Mouse (Mus musculus) cerebellum, adult 2 months (tissue): ENCODE data around the gene Lrrk1. TPM values are rescaled to one million over a fixed set of nuclear protein-coding genes. Genes with fewer than 3 reads are reported as not detected.

ENCODE experiments used
- DNase-seq, 2 experiments: peaks; one replicate each; pipeline ENCODE4 v3.0.0; 2021
- H3K27ac ChIP-seq: fragments of 200-500 bp; 2 replicates; pipeline ENCODE4 v1.5.1; 2012; ENCODE audit warnings: low read length, control low read depth, inconsistent platforms; ENCODE audit not compliant: insufficient read depth
- H3K27me3 ChIP-seq: fragments of 200-500 bp; 2 replicates; pipeline ENCODE4 v1.6.1; 2012; ENCODE audit warnings: inconsistent platforms, mild to moderate bottlenecking, low read length, moderate library complexity; ENCODE audit not compliant: control insufficient read depth, insufficient read depth
- H3K4me1 ChIP-seq: fragments of 200-500 bp; 2 replicates; pipeline ENCODE4 v1.6.1; 2011; ENCODE audit warnings: low read length; ENCODE audit not compliant: control insufficient read depth, insufficient read depth
- H3K4me3 ChIP-seq: fragments of 200-500 bp; replicated peaks from 2 replicates; pipeline ENCODE3; 2011; ENCODE audit warnings: mild to moderate bottlenecking, low read depth, low read length, control low read depth; ENCODE audit not compliant: insufficient read depth
- CTCF ChIP-seq: fragments of 200-500 bp; IDR thresholded peaks from 2 replicates; pipeline ENCODE4 v1.5.1; 2011; ENCODE audit warnings: low read depth, mild to moderate bottlenecking, control low read depth, low read length, moderate library complexity, borderline replicate concordance; ENCODE audit not compliant: insufficient read depth
- POLR2A ChIP-seq: fragments of 200-500 bp; IDR thresholded peaks from 2 replicates; pipeline ENCODE4 v1.6.1; 2011; ENCODE audit warnings: low read length, control low read depth, borderline replicate concordance; ENCODE audit not compliant: insufficient read depth
- WGBS: fragments of 180-500 bp; shearing (Covaris S2); methylation state at CpG from one replicate; pipeline ENCODE4 v1.1.7; 2018; 5-methylcytosine and 5-hydroxymethylcytosine counted together
- polyA plus RNA-seq: library from polyadenylated mRNA; depleted of rRNA; stranded (reverse); fragments of >200 nt; gene quantifications from 2 replicates; pipeline ENCODE4 v1.2.3, GENCODE M21; 2012

Gene Lrrk1
- polyA plus RNA-seq, 1 experiment = 2.6 TPM

DNA sequence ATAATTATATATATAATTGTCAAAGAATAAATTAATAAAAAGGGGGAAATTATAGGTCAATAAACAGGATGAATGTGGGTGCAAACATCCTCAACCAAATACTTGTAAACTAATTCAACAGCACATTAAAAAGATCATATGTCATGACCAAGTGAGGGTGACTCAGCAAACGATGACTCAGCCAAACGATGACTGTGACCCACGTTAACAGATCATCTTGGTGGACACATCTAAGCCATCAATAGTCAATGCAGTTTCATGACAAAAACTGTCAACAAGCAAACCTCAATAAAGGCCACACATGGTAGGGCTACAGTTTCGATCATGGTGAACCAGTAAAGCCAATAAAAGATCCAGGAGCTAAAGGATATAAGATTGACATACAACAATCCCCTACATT lies 29.1 kb downstream of the Lrrk1 start:
- Histone ChIP-seq H3K4me1 (no peaks in the 10 kb centered on the region), H3K27ac (no peak overlapping the region), H3K4me3 (no peak overlapping the region), H3K27me3 (no peaks in the 10 kb centered on the region)
- no peak for DNase-seq
- TF ChIP-seq POLR2A (no peak), CTCF (no peak)
- 92% methylated on average over 4 of the region's 4 CpGs for WGBS

DNA sequence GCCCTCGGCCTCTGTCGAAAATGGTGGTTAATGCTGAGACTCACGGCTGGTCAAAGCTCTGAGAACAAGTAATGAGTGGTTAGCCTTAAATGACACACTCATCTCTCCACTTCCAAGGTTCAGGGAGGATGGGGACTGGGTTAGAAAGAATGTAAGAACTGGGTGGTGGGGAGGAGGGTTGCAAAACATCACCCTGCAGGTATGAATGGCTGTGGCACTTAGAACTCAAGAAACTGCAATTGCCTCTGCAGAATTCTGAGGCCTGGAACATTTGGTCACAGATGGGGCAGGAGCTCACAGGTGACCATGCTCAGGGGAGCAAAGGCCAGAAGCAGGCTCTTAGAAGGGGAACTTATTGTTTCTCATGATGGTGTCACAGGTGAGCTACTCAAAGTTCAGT lies 29.7 kb downstream of the Lrrk1 start:
- H3K4me3 ChIP-seq = no peak overlapping the region
- 92% methylated on average over 3 of the region's 3 CpGs for WGBS
- H3K27ac ChIP-seq = no peak overlapping the region
- DNase-seq = no peak
- H3K4me1 ChIP-seq = no peaks in the 10 kb centered on the region
- no peaks in the 10 kb centered on the region for H3K27me3 ChIP-seq
- no peak for TF ChIP-seq CTCF
- TF ChIP-seq POLR2A = no peak

DNA sequence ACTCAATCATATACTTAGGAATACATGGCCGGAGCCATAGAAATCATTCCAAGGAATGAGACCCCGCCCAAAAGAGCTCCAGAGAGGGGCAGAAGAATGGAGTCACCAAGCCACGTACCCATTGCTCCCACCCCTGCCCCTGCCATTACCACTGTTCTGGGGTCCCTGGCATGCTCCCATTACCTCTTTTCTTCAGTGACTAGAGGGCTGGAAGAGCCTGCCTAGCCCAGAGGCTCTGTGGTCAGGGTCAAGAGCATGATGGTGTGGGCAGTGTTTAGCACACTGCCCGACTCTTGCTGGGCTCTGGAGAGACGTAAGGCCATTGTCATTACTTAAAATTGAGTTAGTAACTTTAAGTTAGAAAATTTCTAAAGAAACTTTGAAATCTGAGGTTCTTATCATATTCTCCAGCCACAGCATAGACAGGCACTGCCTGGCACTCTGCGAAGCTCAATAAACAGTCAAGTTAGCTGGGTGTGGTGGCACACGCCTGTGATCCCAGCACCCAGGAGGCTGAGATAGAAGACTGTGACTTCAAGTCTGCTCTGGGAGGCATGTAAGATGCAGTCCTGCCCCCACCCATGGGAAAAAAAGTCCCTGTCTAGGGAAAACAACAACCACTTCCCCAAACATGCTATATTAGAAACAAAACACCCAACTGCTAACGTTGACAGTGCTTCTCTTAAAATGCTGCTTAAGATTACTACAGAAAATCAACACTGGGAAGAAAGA lies 32.2 kb downstream of the Lrrk1 start:
- H3K4me1 ChIP-seq = no peaks in the 10 kb centered on the region
- TF ChIP-seq CTCF (no peak), POLR2A (no peak)
- WGBS = 88% methylated on average over 8 of the region's 8 CpGs
- H3K27ac ChIP-seq = no peak overlapping the region
- H3K27me3 ChIP-seq = no peaks in the 10 kb centered on the region
- no peak for DNase-seq
- no peak overlapping the region for H3K4me3 ChIP-seq

DNA sequence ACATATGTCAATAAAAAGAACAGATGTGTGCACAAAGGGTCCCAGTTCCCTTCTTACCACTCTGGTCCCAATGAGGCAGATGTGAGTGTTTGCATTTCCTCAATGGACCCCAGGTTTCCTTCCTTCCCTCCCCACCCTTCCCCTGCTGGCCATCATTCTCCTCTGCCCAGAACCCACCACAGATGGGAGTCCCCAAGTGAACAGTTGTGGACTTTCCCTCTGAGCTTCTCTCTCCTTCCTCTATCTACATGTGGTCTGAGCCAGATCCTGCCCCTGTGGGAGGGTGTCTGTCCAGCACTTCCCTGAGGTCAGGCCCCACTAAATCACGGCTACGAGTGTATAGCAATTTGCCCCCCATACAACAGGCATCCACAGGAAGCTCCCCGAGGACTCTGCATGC lies 33.2 kb downstream of the Lrrk1 start:
- Histone ChIP-seq H3K4me1 (no peaks in the 10 kb centered on the region), H3K4me3 (no peak overlapping the region), H3K27me3 (no peaks in the 10 kb centered on the region), H3K27ac (no peak overlapping the region)
- 53% methylated on average over 3 of the region's 3 CpGs for WGBS
- TF ChIP-seq POLR2A (no peak), CTCF (no peak)
- no peak for DNase-seq

DNA sequence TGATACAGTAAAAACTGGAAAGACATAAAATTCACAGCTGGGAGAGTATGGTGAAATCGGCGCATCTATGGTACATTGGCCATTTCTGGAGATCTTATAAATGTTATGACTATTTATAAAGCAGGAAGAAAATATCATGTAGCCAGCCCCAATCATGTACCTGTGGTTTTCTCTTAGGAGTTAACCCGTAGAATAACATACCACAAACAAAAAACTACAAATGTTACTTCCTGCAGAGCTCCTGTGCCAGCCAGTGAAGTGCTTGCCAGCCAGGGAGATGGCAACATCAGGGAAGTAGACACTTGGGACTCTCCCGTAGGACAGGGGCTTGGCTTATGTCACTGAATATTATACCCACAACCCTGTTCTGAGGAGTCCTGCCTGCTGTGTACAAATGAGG lies 37.1 kb downstream of the Lrrk1 start:
- Histone ChIP-seq H3K4me1 (no peaks in the 10 kb centered on the region), H3K27me3 (no peaks in the 10 kb centered on the region), H3K27ac (no peak overlapping the region), H3K4me3 (no peak overlapping the region)
- no peak for DNase-seq
- TF ChIP-seq CTCF (no peak), POLR2A (no peak)
- WGBS = 64% methylated on average over 4 of the region's 4 CpGs

DNA sequence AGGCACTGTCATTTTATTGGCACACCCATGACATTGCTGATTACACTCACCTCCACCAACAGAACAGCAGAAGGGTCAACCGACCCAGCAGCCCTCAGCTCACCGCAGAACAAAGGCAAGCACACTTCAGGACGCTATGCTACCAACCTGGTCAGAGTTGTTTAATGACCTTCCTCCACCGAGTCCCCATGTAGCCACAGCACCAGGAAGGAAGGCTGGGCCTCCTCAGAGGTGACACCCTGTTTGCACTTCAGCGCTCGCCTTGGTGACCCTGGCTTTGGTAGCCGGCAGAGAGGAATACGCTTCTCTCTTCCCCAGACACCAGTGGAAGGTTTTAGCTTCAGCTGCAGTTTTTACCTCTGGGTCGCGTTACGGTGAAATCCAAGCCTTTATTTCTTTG lies 38.5 kb downstream of the Lrrk1 start:
- no peak overlapping the region for H3K27ac ChIP-seq
- no peaks in the 10 kb centered on the region for H3K27me3 ChIP-seq
- no peaks in the 10 kb centered on the region for H3K4me1 ChIP-seq
- TF ChIP-seq POLR2A (no peak), CTCF (no peak)
- H3K4me3 ChIP-seq = no peak overlapping the region
- no peak for DNase-seq
- 80% methylated on average over 11 of the region's 11 CpGs for WGBS

DNA sequence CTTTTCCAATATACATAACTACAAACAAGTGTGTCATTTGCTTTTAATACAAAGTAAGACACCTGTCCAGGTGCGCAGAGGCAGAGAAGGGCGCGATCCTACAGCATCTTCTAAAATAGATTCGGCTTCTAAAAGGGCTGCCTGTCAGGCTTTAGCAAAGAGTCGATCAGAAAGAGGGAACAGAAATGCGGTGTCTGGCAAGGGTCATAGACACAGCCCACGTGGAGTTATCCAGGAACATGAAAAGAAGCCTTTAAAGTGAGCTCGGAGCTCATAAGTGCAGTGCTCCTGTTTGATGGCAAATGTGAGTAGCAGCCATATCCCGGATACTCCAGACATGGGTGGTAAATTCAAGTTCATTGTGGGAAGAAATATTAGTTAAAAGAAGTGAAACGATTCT lies 39.6 kb downstream of the Lrrk1 start:
- H3K4me3 ChIP-seq = no peak overlapping the region
- 88% methylated on average over 10 of the region's 10 CpGs for WGBS

DNA sequence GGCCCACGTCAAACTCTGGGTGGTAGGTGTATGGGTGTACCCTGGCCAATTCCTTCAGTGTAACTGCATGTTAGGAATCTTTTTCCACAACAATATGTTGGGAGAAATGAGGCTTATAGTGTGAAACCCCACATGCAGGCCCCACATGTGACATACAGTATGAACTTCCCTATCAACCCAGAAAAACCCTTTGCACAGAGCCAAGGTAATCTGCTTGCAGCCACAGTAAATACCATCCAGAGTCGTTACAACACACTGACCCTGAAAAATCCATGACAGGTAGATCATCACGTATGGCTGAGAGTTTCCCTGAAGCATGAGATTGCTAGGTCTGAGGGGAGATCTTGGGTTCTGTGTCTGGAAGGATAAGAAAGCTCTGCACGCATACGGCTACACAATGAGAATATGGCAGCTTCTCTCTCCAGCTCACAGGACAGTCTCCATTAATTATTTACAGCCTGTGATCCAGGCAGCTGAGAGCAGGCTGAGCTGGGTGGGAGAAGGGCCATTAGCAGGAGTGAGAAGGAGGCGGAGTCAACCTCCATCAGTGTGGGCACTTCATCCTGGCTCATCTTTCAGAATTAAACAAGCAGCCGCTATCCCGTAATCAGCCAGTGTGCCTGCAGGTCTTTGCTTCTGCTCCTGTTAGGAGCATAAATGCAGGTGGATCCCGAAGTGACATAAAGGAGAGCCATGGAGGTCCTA lies 41.0 kb downstream of the Lrrk1 start:
- no peaks in the 10 kb centered on the region for H3K4me1 ChIP-seq
- DNase-seq = no peak
- 51% methylated on average over 9 of the region's 9 CpGs for WGBS
- H3K27me3 ChIP-seq = no peaks in the 10 kb centered on the region
- TF ChIP-seq CTCF (no peak), POLR2A (no peak)
- H3K4me3 ChIP-seq = no peak overlapping the region
- no peak overlapping the region for H3K27ac ChIP-seq

More for the DNA sequence above, 39.6 kb downstream of the Lrrk1 start:
- no peak for DNase-seq
- Histone ChIP-seq H3K27me3 (no peaks in the 10 kb centered on the region), H3K27ac (no peak overlapping the region), H3K4me1 (no peaks in the 10 kb centered on the region)
- TF ChIP-seq CTCF (no peak), POLR2A (no peak)
